Mouse (Mus musculus) B cell, adult (primary cell): ENCODE data around the gene Cdhr3. TPM values are rescaled to one million over a fixed set of nuclear protein-coding genes. Genes with fewer than 3 reads are reported as not detected.

Experiments
- total RNA-seq: library from RNA; stranded (reverse); gene quantifications from 4 replicates; pipeline ENCODE4 v1.2.4, GENCODE M21; 2023; ENCODE audit not compliant: inconsistent age

Gene Cdhr3
- total RNA-seq: not detected in 4 replicates

GRCm38 (mm10) chr12:33092775-33093174 is at the start of gene Cdhr3:
Gene Cdhr3 (minus strand): TSS chr12:33092875.

Other genes with a start within 250 kb of the Cdhr3 start
- 104 to 120 TPM (median 110 TPM) in 4 replicates for gene Sypl, start 139.0 kb downstream of the Cdhr3 start, total RNA-seq
- gene Atxn7l1, start 54.8 kb upstream of the Cdhr3 start, total RNA-seq: 80.1 to 86.9 TPM (median 83.2 TPM) in 4 replicates